Mouse (Mus musculus) urinary bladder, postnatal 4 days (tissue): ENCODE measurements around the gene Ipo11.
A peak's percentile ranks its signal among the peaks of the same experiment; 100 is the strongest.
"Not testable (repeated sequence)": the region's sequence is repeated elsewhere in the genome, so short reads cannot be mapped to it uniquely, and the experiment has no call there.

Experiments used
- DNase-seq, 2 experiments: peaks; one replicate each; pipeline ENCODE4 v3.0.0; 2021 to 2022; ENCODE audit warnings: low spot score in 2 of 2

Ipo11 gene

DNA sequence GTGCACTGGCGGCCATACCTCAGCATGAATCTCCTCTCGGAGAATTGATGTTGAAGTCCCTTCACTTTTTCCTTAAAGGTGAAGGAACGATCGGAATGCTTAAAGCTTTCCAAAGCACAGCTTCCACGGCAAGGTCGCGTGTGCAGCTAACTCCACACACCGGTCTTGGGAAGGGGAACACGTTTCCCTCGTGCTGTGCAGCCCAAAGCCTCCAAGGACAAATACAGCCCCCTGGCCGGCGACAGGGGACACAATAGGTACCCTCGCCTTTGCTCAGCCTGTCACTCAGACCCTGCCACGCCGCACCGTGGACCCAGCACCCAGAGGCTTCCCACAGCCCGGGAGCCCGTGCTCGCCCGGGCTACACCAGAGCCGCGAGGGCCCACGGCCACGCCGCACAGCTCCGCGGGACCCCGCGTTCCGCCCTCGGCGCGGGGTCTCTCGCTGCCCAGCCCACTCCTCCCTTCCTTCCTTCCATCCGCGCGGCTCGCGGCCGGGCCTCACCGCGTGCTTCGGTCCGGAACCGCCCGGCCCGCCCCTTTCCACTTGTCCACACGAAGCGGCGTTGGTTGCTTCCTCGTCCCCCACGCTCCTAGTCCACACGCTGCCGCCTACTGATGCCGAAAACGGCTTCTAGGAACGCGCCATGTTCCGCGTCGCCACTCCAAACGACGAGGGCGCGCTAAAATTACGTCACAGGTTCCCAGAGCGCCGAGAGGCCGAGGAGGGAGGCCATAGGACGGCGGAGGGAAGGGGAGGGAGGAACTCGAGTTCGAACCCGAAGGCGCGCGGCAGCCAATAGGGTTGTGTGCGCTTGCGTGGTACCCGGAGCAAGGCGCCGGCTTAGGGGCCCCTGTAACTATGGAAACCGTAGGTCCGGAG lies at the start of gene Ipo11:
Gene Ipo11, minus strand, starts transcription at position 703 of the 882 bp plus-strand sequence.
- DNase-seq = peak; percentile 82 to 92

DNA sequence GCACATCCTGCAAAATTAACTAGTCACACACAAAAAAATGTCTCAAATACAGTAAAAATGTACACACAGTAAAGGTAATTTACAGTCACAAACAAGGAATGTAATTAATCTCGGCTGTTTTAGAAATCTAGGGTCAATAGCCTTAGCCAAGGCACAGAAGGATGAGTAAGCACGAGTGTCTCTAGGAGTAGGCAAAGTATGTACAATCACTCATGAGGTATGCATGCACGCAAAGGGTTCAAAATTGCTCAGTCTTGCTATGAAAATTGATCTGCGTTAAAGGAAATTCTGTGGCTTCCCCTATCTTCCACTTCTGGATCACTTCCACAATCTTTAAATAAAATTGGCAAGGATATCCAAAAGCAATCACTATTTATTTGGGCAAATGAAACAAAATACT lies 24.7 kb upstream of the Ipo11 start:
- DNase-seq = no peak

DNA sequence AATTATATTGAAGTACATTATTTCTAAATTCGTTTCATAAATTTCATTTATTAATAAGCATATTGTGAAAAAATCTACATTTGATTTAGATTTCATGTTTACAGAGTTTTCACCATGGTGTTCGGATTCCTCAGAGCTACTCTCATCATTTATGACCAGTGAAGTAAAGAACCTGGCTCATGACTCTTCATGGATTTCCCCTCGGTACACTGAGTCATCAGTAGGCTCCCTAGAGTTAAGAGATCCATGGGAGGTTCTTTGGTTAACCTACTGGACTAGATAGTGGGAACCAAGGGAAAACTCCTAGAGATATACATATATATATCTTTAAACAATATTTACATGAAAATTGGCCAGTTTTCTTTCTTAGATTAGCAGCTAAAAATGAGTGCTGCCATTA lies 23.8 kb upstream of the Ipo11 start:
- no peak for DNase-seq

DNA sequence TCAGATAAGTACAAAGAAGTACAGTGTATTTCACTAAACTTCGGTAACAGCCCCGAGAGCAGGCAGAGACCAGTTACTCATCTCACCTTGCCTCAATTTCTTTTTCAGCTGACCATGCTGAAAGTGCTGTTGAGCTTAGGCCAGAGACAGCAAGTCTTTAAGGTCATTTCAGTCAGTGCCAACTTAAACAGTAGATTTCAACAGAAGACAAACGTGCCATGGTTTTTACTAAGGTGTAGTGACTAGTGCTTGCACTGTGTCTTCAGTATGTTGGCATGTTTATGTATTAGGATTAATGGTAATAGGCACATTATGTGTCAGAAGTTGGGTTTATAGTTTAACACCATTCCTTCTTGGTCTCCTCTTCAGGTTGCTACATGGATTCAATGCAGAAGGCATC lies 21.5 kb upstream of the Ipo11 start:
- no peak for DNase-seq

DNA sequence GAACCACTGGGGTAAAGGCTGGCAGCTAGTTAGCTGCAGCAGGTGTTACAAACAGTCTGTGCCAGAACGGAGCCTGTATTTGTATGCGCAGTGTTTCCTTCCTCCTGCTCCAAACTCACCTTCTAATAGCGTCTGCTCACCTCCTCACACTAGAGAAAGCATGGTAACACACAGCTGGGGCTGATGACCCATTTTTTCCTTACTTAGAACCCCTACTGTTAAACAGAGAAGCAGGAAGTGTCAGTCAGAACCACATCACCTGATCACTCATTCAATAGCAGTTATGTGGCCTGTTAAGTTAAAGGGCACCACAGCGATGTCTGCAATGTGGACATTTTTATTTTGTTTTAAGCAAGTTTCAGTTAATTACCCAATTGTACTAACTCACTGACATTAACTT lies 20.8 kb upstream of the Ipo11 start:
- no peak for DNase-seq

DNA sequence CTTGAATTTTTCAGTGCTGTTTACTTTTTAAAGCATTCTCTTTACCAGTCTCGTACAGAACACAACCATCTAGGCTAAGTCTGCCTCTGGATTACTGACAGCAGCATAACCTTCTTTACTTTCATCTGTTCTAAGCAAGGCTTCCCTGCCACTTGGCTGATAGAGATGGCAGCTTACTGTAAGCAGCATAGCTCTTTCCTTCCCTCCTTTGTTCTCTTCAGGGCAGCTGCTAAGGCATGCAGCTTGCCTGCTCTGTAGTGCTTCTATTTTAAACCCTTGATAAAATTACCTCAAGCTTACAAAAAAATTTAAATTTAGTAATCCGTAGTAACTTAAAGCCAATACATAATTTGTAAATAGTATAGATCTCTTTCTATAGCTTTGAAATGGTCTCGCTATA lies 18.1 kb upstream of the Ipo11 start:
- DNase-seq = no peak

DNA sequence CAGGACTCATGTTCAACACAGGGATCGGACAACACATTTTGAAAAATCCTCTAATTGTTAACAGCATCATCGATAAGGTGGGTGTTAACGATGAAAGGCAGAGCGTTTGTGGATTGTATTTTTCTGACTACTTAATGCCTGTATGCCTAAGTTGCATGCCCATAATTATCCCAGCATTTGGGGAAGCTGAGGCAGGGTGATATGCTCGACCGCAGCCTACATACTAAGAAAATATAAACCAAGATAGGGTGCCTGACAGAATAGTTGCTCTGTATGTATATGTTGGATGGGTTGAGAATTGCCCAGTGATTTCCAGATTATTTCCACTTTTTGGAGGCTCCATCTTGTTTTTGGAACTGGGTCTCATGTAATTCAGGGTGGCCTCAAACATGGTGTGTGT lies 10.8 kb upstream of the Ipo11 start:
- DNase-seq = no peak

DNA sequence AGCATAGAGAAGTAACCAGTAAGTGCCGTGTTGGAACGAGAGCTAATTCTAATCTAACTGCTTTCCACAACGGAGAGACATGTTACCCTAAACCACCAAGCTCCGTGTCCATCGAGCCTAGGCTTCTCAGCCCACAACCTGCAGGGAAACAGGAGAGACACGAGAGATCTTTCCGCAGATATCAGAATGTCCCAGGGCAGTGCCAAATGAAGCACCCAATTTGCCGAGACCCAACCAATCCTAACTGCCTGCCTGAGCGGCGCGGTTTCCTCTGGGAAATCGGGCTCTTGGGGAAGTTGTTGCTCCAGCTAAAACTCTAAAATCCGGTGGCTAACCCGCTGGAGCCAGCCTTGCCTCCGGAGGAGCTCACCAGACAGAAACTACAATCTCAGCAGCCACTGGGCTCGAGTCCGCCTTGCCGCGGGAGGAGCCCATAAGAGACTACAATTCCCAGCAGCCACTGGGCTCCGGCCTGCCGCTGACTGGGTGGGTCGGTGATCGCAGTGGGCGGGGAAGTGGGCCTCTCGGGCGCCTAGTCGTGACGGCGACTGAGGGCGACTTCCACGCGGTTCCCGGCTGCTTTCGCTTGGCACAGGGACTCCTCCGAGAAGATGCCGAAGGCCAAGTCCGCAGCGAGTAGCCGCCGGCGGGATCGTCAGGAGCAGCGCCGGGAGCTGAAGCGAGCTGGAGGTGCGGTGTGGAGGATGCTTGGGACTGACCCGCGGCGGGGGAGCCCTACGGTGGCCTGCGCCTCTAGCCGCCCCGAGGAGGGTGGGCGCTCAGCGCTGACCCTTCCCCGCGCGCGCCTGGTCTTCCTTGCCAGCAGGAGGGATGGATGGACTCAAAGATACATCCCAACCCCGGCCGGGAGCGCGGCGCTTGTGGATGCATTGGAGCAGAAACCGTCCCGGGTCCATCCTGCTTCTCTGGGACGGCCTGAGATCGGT lies 10.1 kb upstream of the Ipo11 start, which contains the start of gene Dimt1:
Gene Dimt1, plus strand, starts transcription at position 534 of the 947 bp plus-strand sequence.
- peak; percentile 93 to 94 for DNase-seq

DNA sequence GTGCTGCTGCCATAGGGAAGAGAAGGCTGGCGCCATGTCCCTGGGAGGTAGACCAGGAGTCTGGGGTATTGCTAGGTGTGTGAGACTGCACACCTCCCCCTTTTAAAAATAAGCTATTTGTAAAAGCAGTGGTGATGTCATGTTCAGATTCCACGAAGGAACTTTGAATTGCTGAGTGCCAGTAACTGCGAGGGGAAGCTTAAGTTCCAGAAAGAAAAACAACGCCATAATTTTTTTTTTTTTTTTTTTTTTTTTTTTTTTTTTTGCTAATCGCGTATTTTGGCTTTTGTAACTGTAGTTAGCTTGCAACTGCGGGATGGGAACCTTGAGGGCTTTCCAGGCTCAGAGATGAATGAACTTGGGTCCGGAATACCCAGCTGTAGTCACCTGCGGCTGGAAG lies 8.8 kb upstream of the Ipo11 start:
- no peak for DNase-seq

DNA sequence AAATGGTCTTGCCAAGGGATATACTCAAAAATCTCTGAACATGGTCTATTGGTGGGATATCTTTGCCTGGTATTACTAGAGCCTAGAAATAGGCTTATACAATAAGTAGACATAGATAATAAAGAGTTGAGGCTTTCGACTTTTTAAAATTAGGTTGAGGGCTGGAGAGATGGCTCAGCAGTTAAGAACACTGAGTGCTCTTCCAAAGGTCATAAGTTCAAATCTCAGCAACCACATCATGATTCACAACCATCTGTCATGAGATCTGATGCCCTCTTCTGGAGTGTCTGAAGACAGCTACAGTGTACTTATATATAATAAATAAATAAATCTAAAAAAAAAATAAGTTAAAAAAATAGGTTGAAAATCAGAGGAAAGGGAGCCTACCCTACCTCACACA lies 6.0 kb upstream of the Ipo11 start:
- no peak for DNase-seq

DNA sequence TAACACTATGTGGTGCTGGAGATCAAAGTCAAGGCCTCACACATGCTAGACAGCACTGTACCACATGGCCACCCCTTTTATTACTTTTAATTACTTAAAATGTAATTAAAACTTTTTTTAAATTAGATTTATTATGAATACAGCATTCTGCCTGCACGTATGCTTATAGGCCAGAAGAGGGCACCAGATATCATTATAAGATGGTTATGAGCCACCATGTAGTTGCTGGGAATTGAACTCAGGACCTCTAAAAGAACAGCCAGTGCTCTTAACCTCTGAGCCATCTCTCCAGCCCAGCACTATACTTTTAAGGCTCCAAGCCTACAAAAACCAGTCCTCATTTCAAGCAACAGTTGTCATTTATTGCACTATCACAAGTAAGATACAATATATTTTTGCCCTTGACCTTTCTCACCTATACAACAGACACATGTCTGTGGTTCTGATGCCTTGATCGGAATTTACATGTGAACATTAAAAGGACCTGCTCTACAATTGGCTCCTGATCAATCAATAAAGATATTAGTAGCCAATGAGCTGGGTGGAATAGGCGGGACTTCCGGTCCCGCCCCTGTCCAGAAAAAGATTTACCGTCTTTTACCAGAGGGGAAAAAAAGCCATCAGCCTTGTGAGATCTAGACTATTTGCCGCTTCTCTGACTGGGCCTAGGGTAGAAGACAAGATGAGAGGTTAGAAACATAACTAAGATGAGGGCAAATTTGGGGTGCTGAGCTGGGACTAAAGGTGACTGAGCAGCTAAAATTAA lies 4.6 kb upstream of the Ipo11 start:
- DNase-seq = no peak

DNA sequence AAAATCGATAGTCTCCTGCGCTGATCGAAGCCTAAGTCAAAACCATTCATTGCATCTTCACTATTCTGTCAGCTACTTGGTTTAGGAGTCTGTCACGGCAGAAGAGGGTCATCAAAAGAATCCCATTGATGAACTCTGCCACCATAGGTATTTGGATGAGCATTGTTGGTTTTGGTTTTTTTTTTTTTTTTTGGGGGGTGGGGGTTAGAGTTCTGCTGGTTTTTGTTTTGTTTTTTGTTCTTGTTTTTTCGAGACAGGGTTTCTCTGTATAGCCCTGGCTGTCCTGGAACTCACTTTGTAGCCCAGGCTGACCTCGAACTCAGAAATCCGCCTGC lies 347 bp upstream of the Ipo11 start:
- no peak for DNase-seq

DNA sequence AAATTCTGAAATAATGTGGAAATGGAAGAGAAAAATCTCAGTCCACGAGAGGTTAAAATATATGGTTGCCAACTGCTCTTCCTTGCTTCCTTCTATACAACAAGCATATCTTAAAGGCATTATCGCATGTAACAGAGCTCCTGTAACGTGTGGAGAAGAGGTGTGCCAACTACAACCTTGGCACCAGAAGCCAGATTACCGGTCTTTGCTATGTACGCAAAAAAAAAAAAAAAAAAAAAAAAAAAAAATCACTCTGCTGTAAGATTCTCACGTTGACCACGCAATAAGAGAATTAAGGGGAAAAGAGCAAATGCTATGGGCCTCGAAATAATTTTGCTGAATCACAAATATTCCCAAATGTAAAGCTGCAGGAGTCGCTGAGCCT lies 895 bp downstream of the Ipo11 start:
- no peak for DNase-seq

DNA sequence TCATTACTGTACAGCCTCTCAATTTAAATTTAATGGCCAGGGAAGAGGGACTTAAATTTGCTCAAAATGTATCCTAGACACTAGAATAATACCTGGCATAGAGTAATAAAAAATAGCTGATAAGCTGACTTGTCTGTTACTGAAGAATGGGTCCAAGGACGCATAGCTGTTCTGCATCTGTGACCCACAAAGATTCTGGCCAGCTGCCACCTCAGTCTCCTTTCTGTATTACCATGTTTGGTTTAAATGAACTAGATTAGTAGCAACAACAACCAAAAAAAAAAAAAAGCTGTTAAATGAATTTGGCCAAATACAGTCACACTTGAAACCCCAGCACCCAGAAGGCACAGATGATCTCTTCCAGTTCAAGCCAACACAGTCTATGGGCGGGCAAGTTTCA lies 7.6 kb downstream of the Ipo11 start:
- no peak for DNase-seq

DNA sequence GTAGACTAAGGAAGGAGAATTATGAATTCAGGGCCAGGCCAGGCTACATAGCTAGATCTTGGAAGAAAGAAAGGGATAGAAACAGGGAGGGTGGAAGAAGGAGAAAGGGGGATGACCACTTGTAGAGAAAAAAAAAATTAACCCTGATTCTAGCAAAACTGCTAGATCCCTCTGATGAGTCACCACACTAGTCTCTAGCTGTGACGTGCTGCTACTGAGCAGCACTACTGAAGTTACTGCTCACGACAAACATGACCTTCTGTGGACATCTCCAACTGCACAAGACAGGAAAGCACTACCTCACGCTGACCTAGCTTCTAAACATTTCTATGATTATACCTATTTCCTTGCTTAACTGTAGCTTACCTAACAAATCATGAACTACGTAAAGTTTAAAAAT lies 8.5 kb downstream of the Ipo11 start:
- no peak for DNase-seq

DNA sequence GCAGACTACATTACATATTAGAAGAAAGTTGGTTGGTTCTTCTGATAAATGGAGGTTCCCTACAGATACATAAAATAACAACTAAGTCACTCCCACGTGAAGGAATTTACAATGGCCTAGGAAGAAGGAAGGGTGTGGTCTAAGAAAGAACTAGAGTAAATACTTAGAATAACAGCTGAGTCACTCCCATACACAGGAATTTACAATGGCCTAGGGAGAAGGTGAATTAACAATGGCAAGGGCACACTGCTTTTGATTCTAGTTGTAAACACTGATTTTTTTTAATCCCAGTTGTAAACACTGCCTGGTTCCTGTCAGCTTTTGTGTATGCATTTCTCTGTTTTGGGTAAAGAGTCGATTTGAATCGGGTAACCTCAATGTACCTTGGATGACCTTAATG lies 10.8 kb downstream of the Ipo11 start:
- not testable (repeated sequence) for DNase-seq

DNA sequence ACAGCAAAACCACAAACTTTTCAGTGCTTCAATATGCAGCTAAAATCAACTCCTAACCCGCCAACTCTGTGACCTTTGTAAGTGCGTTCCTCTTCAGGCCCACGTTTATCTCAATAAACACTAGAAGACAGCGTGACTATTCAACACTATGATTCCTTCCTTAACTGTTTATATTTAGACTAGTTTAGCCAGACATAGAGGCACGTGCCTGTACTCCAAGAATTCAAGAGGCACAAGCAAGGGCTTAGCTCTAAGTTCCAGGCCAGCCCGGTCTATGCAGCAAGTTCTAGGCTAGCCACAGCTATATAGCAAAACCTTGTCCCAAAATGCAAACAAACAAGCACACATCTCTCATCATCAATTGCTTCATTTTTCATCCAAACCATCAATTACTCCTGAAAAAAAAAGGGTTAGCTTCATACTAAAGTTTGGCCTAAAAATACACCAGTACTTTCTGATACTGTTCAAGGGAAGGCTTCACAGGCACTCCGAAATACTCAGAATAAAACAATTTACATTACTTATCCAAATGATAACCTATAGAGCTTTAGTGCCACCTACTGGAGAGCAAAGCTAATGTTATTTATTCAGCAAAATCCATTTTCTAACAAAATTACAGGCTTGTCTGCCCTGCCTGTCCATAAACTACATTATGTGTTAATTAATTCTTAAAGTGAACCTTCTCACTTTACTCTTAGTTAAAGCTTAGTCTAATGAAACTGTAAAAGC lies 18.3 kb downstream of the Ipo11 start:
- no peak for DNase-seq

DNA sequence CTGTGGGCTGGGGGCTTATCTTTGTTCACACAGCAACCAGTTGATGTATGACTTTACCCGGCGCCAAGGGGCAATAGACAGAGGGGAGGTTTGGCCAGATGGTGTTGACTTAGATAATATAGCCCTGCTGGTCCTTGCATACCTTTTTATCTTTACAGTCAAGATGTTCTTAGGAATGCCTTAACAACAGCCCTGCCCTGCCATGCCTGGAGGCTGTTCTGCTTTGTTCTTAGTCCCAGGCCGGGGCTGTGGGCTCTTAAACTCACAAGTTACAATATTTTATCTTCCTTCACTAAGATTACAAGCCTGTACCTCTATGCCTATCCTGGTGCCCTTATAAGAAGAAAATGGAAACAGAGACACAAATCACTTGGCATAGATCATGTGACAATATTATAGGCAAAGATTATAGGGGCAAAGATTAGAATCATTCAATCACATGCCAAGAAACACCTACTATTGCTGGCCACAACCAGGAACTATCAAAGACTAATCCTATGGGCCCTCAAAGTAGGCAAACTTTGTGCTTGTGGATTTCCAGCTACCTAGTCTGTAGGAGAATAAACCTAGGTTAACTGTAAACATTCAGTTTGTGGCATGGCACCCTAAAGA lies 23.5 kb downstream of the Ipo11 start:
- DNase-seq = no peak

DNA sequence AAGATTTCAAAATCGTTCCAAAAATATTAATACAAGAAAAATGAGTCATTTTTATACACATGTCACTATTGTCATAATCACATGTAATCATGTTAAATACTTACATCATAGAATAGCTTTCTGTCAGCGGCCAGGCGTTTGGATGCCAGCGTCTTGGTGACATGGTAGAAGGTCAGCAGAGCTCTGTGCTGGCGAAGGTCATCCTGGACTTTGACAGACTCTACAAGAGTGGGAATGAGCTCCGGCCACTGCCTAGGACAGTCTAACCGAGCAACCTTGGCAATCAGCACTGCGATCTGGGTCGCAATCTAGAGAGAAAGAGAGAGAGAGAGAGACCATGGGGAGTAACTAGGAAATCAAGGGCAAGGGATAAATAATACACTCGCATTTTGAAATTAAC lies 26.7 kb downstream of the Ipo11 start:
- no peak for DNase-seq

DNA sequence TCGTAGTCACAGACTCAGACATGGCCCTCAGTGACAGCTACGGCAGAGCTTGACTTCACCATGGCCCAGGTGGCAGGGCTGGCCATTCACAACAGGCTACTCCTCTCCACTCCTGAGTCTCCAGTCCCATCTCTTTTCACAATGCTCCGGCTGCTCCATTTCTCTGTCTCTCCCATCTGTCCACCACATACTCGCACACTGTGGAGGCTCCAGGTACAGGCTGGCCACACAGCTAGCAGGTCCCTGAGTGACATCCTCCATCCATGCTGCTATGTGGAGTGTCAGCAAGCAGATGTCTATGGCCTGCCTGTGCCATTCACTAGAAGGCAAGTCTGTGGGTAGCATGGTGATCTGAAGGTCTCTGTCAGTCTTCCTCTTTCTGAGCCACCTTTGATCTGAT lies 29.5 kb downstream of the Ipo11 start:
- no peak for DNase-seq

DNA sequence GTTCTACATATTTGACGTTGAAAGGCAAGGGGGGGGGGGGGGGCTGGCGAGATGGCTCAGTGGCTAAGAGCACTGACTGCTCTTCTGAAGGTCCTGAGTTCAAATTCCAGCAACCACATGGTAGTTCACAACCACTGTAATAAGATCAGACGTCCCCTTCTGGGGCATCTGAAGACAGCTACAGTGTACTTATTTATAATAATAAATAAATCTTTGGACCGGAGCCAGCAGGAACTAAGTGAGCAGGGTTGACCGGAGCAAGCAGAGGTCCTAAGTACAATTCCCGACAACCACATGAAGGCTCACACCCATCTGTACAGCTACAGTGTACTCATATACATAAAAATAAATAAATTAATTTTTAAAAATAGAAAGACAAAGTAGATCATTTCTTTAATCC lies 31.6 kb downstream of the Ipo11 start:
- DNase-seq = not testable (repeated sequence)
